Comparison of ENCODE assay signal across 19 mouse cellular contexts in genomic region chr2:102624538-102624937, GRCm38 (mm10). TPM values are rescaled to one million over a fixed set of nuclear protein-coding genes. Genes with fewer than 3 reads are reported as not detected.
"Had no signal": no experiment of that assay in that cellular context is flagged by ENCODE, and none has a peak within 500 bp of the region (broad histone marks: within the 10 kb centered on the region; RNA-seq: fewer than 3 reads in every experiment).

No protein-coding gene starts in this region.

- ATAC-seq: midbrain, embryonic 13.5 days; midbrain, embryonic 15.5 days had no signal

- H3K9ac ChIP-seq: lung, embryonic 14.5 days; midbrain, embryonic 13.5 days; midbrain, embryonic 15.5 days; neural tube, embryonic 12.5 days; stomach, embryonic 15.5 days had no signal

- H3K27ac ChIP-seq: macrophage; midbrain, embryonic 13.5 days; midbrain, embryonic 15.5 days; neural tube, embryonic 12.5 days; stomach, embryonic 15.5 days; stomach, postnatal 0 days had no signal

- DNase-seq: lung, adult 18-20 months; lung, embryonic 14.5 days; lung, postnatal 14 days; lung, postnatal 36 days; right cerebral cortex, postnatal 14 days; thymus, adult 2 months; thymus, postnatal 25 days; thymus, postnatal 4 days had no signal

- H3K4me2 ChIP-seq: lung, embryonic 14.5 days; midbrain, embryonic 11.5 days; midbrain, embryonic 13.5 days; midbrain, embryonic 15.5 days; neural tube, embryonic 12.5 days; stomach, embryonic 15.5 days had no signal

- H3K4me3 ChIP-seq: megakaryocyte, embryonic 14.5 days; midbrain, embryonic 13.5 days; midbrain, embryonic 15.5 days; neural tube, embryonic 12.5 days; stomach, embryonic 15.5 days had no signal

- H3K36me3 ChIP-seq: midbrain, embryonic 13.5 days; midbrain, embryonic 15.5 days; neural tube, embryonic 12.5 days; stomach, embryonic 15.5 days had no signal

- H3K4me1 ChIP-seq: megakaryocyte, embryonic 14.5 days; midbrain, embryonic 13.5 days; midbrain, embryonic 15.5 days; neural tube, embryonic 12.5 days; stomach, embryonic 15.5 days had no signal

- H3K9me3 ChIP-seq: midbrain, embryonic 13.5 days; midbrain, embryonic 15.5 days; neural tube, embryonic 12.5 days; stomach, embryonic 15.5 days had no signal

- H3K27me3 ChIP-seq: midbrain, embryonic 13.5 days; midbrain, embryonic 15.5 days; neural tube, embryonic 12.5 days; stomach, embryonic 15.5 days had no signal

RNA-seq across cellular contexts. Expression of gene Slc1a2, which starts 33.9 kb away (rescaled TPM):
- total RNA-seq: megakaryocyte progenitor cell, adult 5-6 weeks; monocyte, adult 5-6 weeks; neutrophil, adult 5-6 weeks had no signal
